Mouse (Mus musculus) liver, postnatal 0 days (tissue): ENCODE data around the gene Nudt3. TPM values are rescaled to one million over a fixed set of nuclear protein-coding genes. Genes with fewer than 3 reads are reported as not detected.

Source experiments
- ATAC-seq: fragments of 200-750 bp; cut with Nextera tagmentation; 2 replicates; pipeline ENCODE4 v1.8.0; 2017; ENCODE audit warnings: mild to moderate bottlenecking, moderate library complexity
- DNase-seq: peaks from one replicate; pipeline ENCODE4 v3.0.0-alpha.2; 2016
- H3K27ac ChIP-seq: fragments of 300-500 bp; sonication (generic); 2 replicates; pipeline ENCODE4 v1.5.1; 2014; ENCODE audit warnings: antibody characterized with exemption, moderate library complexity, mild to moderate bottlenecking, low read depth
- H3K27me3 ChIP-seq: fragments of 300-500 bp; sonication (generic); 2 replicates; pipeline ENCODE4 v1.6.1; 2014; ENCODE audit warnings: low read length, control low read depth, mixed read lengths; ENCODE audit not compliant: insufficient read depth
- H3K36me3 ChIP-seq: fragments of 300-500 bp; sonication (generic); replicated peaks from 2 replicates; pipeline ENCODE4 v1.6.1; 2014; ENCODE audit warnings: mild to moderate bottlenecking, control low read depth, low read length, moderate library complexity, mixed read lengths; ENCODE audit not compliant: insufficient read depth
- H3K4me1 ChIP-seq: fragments of 300-500 bp; sonication (generic); 2 replicates; pipeline ENCODE4 v1.6.1; 2014; ENCODE audit warnings: antibody characterized with exemption, mild to moderate bottlenecking, control low read depth; ENCODE audit not compliant: insufficient read depth
- H3K4me2 ChIP-seq: fragments of 300-500 bp; sonication (generic); 2 replicates; pipeline ENCODE4 v1.6.1; 2014; ENCODE audit warnings: low read depth, mild to moderate bottlenecking, low read length, moderate library complexity, mixed read lengths
- H3K4me3 ChIP-seq: fragments of 300-500 bp; sonication (generic); 2 replicates; pipeline ENCODE4 v1.5.1; 2014; ENCODE audit warnings: low read depth, low read length
- H3K9ac ChIP-seq: fragments of 300-500 bp; sonication (generic); replicated peaks from 2 replicates; pipeline ENCODE4 v1.6.1; 2014; ENCODE audit warnings: mild to moderate bottlenecking, moderate library complexity
- H3K9me3 ChIP-seq: fragments of 300-500 bp; sonication (generic); 2 replicates; pipeline ENCODE4 v1.6.1; 2016; ENCODE audit warnings: mild to moderate bottlenecking, control low read depth, low read length, mixed read lengths
- CTCF ChIP-seq: sonication (generic); IDR thresholded peaks from 2 replicates; pipeline ENCODE4 v1.5.1; 2016; ENCODE audit warnings: antibody characterized with exemption, low read depth
- EP300 ChIP-seq: IDR thresholded peaks from 2 replicates; pipeline ENCODE4 v1.6.1; 2016; ENCODE audit warnings: antibody characterized with exemption, low read depth, mild to moderate bottlenecking
- WGBS: fragments of 180-500 bp; shearing (Covaris S2); extraction: QIAGEN DNeasy Blood & Tissue Kit; methylation state at CpG from one replicate; pipeline ENCODE4 v1.1.7; 2014; ENCODE audit not compliant: insufficient replicate concordance; 5-methylcytosine and 5-hydroxymethylcytosine counted together
- polyA plus RNA-seq: library from polyadenylated mRNA; unstranded; fragments of >200 nt; fragmentation: Nextera tagmentation; extraction: Ambion mirVana; gene quantifications from 2 replicates; pipeline ENCODE4 v1.2.1, GENCODE M21; 2015

Gene Nudt3
- polyA plus RNA-seq, 1 experiment from 2014 or later, result 17.9 TPM

DNA sequence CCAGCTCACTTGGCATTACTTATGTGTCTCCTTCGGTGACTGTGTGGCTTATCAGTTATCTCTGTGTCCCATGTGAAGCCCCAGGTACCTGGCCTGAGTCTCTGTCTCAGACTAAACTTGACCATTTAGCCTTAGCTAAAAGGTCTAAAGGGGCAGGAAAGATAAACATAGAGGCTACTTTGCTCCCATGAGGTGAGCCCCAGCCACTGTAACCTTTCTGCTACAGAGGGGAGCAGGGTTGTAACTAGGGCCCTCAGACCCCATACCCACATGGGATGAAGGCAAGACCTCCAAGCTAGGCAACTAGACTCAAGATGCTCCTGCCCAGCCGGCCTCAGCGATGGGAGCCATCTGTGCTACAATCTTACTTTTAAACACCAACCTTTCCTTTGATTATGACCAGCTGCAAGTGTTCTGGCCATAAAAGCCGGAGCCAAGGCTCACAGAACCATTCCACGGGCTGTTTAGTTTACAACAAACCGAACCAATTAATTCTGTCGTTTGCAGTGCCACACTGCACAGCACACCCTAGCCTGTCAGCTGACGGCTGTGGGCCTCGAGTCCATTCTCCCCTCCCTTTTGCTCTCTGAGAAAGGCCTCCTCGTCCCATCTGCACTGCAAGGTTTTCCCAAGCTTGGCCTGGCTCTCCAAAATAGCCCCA, 48.0 kb downstream of the Nudt3 start:
- DNase-seq (no peak), ATAC-seq (no peak)
- 71% methylated on average over 10 of the region's 10 CpGs for WGBS

GRCm38 (mm10) chr17:27574470-27575115, 48.7 kb downstream of the Nudt3 start:
- no peak overlapping the region for H3K27ac ChIP-seq
- WGBS, result 74% methylated on average over 15 of the region's 16 CpGs
- H3K4me3 ChIP-seq, result no peak overlapping the region
- H3K4me2 ChIP-seq, result no peak overlapping the region
- DNase-seq, result no peak
- ATAC-seq, result no peak
- H3K36me3 ChIP-seq, result peaks cover 11% of the 10 kb centered on the region; the same call in 1 of the 2 replicates
- H3K27me3 ChIP-seq, result no peaks in the 10 kb centered on the region
- no peaks in the 10 kb centered on the region for H3K9me3 ChIP-seq
- no peak for TF ChIP-seq CTCF
- no peak for TF ChIP-seq EP300
- H3K4me1 ChIP-seq, result no peaks in the 10 kb centered on the region; the same call in 1 of the 2 replicates
- no peak overlapping the region for H3K9ac ChIP-seq

More for the DNA sequence above, 48.0 kb downstream of the Nudt3 start:
- Histone ChIP-seq H3K4me2 (no peak overlapping the region), H3K4me1 (no peaks in the 10 kb centered on the region; the same call in 1 of the 2 replicates), H3K9ac (no peak overlapping the region), H3K36me3 (peaks cover 17% of the 10 kb centered on the region; the same call in 1 of the 2 replicates), H3K27ac (no peak overlapping the region), H3K4me3 (no peak overlapping the region), H3K27me3 (no peaks in the 10 kb centered on the region), H3K9me3 (no peaks in the 10 kb centered on the region)
- no peak for TF ChIP-seq EP300
- no peak for TF ChIP-seq CTCF

GRCm38 (mm10) chr17:27573772-27574320, 49.4 kb downstream of the Nudt3 start:
- no peaks in the 10 kb centered on the region; the same call in 1 of the 2 replicates for H3K4me1 ChIP-seq
- WGBS, result 61% methylated on average over 10 of the region's 10 CpGs
- no peak overlapping the region for H3K4me2 ChIP-seq
- no peaks in the 10 kb centered on the region for H3K9me3 ChIP-seq
- peaks cover 4% of the 10 kb centered on the region; the same call in 1 of the 2 replicates for H3K36me3 ChIP-seq
- H3K9ac ChIP-seq, result no peak overlapping the region
- TF ChIP-seq CTCF (no peak), EP300 (no peak)
- H3K27ac ChIP-seq, result no peak overlapping the region
- ATAC-seq, result peak; percentile 57; the same call in 1 of the 2 replicates
- H3K27me3 ChIP-seq, result no peaks in the 10 kb centered on the region
- DNase-seq, result no peak
- no peak overlapping the region for H3K4me3 ChIP-seq

- Histone ChIP-seq H3K27ac (0 out of 2 replicates have a peak overlapping the region, but pooled peaks have one; percentile 34), H3K27me3 (no peaks in the 10 kb centered on the region), H3K9ac (no peak overlapping the region), H3K4me1 (peaks cover 2% of the 10 kb centered on the region; the same call in 1 of the 2 replicates), H3K4me2 (no peak overlapping the region), H3K4me3 (no peak overlapping the region), H3K36me3 (no peaks in the 10 kb centered on the region), H3K9me3 (no peaks in the 10 kb centered on the region)
- TF ChIP-seq CTCF (no peak), EP300 (no peak)
- ATAC-seq (peak; percentile 45; the same call in 1 of the 2 replicates), DNase-seq (no peak)
- WGBS, result 63% methylated on average over 8 of the region's 8 CpGs
These were observed 52.0 kb downstream of the Nudt3 start for GRCm38 (mm10) chr17:27571315-27571714.

DNA sequence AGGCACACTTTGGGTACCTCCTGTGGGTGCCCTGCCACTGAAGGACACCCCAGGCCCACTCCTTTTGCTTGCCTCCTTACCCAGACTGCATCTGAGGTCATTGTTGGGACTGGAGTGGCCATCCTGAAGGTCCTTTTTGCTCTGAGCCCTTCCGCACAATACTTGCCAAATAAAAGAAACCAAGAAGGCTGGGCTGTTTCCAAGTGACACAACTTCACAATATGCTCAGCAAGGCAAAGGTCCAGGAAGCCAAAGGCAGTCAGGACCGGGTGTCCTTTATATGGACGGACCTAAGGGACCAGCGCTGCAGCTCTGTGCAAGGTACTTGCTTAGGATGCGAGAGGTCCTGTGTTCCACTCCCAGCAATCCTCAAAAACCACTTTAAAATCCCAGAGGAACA, 55.1 kb downstream of the Nudt3 start:
- no peak for ATAC-seq
- Histone ChIP-seq H3K36me3 (no peaks in the 10 kb centered on the region; the same call in 1 of the 2 replicates), H3K4me3 (no peak overlapping the region), H3K4me2 (no peak overlapping the region), H3K4me1 (peaks cover 20% of the 10 kb centered on the region), H3K9me3 (no peaks in the 10 kb centered on the region), H3K9ac (no peak overlapping the region), H3K27me3 (no peaks in the 10 kb centered on the region), H3K27ac (no peak overlapping the region)
- DNase-seq, result no peak
- TF ChIP-seq CTCF (no peak), EP300 (no peak)
- 87% methylated on average over 5 of the region's 5 CpGs for WGBS

DNA sequence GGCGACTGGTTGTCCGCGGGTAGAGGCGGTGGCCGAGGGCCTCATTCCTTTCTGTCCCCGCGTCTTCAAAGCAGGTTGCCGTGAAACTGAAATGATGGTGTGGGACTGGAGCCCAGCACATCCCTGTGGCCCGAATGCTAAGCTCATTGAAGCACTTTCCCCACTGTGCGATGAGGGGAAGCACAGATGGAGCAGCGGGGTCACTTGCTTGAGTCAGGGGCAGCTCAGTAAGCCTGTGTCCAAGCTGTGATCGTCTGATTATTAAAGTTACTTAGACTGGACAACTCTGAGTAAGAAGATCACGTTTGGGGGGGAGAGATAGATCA, 57.4 kb downstream of the Nudt3 start:
- under 1% methylated on average over 13 of the region's 13 CpGs for WGBS
- Histone ChIP-seq H3K4me1 (peaks cover 23% of the 10 kb centered on the region), H3K9me3 (no peaks in the 10 kb centered on the region), H3K27ac (0 out of 2 replicates have a peak overlapping the region, but pooled peaks have one; percentile 13), H3K27me3 (no peaks in the 10 kb centered on the region), H3K9ac (peak overlapping the region; percentile 64), H3K4me3 (peak overlapping the region; percentile 73), H3K36me3 (peaks cover 13% of the 10 kb centered on the region; the same call in 1 of the 2 replicates), H3K4me2 (peak overlapping the region; percentile 96)
- no peak for TF ChIP-seq CTCF
- no peak for TF ChIP-seq EP300
- no peak for DNase-seq
- ATAC-seq, result no peak
